Mouse (Mus musculus) olfactory bulb, adult 2 months (tissue): Measurements from ENCODE around the gene Samd9l.
"Not testable (repeated sequence)": the region's sequence is repeated elsewhere in the genome, so short reads cannot be mapped to it uniquely, and the experiment has no call there.

Experiments
- CTCF ChIP-seq: fragments of 200-500 bp; IDR thresholded peaks from 2 replicates; pipeline ENCODE4 v1.5.1; 2012; ENCODE audit warnings: low read depth, mild to moderate bottlenecking, low read length, moderate library complexity; ENCODE audit not compliant: insufficient read depth
- POLR2A ChIP-seq: fragments of 200-500 bp; IDR thresholded peaks from 2 replicates; pipeline ENCODE4 v1.6.1; 2012; ENCODE audit warnings: mild to moderate bottlenecking, low read depth, low read length, moderate library complexity; ENCODE audit not compliant: insufficient read depth

DNA sequence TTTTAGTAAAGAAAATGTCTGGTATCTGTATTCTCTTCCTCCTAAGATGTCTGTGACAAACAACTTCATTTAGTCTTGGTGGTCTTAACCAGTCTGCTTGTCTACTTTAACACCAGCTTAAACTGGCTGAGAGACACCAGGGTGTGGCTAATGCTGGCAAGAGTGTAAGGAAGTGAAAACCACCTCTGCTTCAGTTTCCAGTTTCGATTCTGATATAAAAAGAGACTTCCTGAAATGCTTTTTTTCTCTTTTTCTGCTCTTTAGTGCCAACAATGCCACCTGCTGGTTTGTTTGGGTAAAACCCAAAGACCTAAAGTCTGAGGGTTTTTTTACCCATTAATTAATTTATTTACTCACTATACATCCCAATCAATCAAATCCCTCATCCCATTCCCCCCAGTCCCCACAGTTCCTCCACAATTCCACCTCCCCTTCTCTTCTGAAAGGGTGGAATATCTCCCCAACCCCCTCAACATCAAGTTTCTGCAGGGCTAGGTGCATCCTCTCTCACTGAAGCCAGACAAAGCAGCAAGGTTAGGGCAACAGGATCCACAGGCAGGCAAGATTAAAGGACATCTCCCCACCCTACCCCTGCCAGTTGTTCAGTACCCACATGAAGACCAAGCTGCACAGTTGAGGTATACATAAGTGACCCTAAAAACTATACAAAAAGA is 53.3 kb downstream of the Samd9l start:
- not testable (repeated sequence) for TF ChIP-seq CTCF, POLR2A
